In the genomic region with DNA sequence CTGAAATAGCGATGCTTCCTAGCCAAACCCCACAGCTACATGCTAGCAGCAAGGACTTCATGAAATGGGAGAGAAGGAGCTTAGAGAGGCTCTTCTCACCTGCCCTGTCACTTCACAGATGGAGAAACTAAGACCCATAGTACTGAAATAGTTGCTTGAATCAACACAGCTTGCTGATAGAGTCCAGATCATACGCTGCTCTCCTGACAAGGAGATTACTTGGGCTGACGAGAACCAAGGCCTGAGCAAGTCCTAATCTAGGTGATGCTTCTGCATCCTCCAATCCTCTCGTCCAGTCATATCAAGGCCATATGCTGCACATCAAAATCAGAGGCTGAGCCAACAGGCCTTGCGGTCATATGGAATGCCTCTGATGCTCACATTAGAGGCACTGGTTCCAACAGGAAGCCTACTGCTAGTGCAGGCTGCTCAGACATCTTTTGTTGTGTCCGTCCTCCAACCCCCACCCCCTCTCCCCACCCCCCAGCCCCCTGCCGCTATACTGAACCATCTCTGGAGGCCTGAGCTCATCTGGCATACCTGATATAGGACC, we compare ENCODE assay signal across 21 mouse cellular contexts.
DNase-seq lines count a peak whose midpoint lies in the region; ATAC-seq and TF ChIP-seq lines count a peak whose summit lies in the region.
"Had no signal": no experiment of that assay in that cellular context is flagged by ENCODE, and none has a peak within 500 bp of the region (broad histone marks: within the 10 kb centered on the region; RNA-seq: fewer than 3 reads in every experiment).

No protein-coding gene starts in this region.

- no peaks in the 10 kb centered on the region for H3K27me3 ChIP-seq in heart, adult 2 months (ENCODE audit: control insufficient read depth, insufficient read depth, low read length)
- H3K27me3 ChIP-seq in intestine, embryonic 14.5 days (replicated peaks; ENCODE audit: control insufficient read depth, insufficient read depth, low read length), result no peaks in the 10 kb centered on the region
- H3K27me3 ChIP-seq in intestine, postnatal 0 days (replicated peaks; ENCODE audit: control insufficient read depth, insufficient read depth, low read length), result no peaks in the 10 kb centered on the region
- H3K27me3 ChIP-seq in stomach, embryonic 14.5 days (ENCODE audit: control insufficient read depth, insufficient read depth, low read length), result no peaks in the 10 kb centered on the region
- no peaks in the 10 kb centered on the region for H3K27me3 ChIP-seq in stomach, postnatal 0 days (ENCODE audit: control insufficient read depth, insufficient read depth, low read length)
- H3K27me3 ChIP-seq: limb, embryonic 13.5 days; liver, embryonic 13.5 days had no signal

- ATAC-seq in intestine, embryonic 14.5 days (replicated peaks; ENCODE audit: low FRiP score, low TSS enrichment, low read depth), result peak; percentile 57; the same call in 1 of the 2 replicates
- ATAC-seq in intestine, postnatal 0 days, result no peak
- ATAC-seq in stomach, embryonic 14.5 days (ENCODE audit: insufficient number of reproducible peaks, insufficient read depth, low FRiP score, low read depth), result peak; percentile 62; the same call in 1 of the 2 replicates
- ATAC-seq in stomach, postnatal 0 days (ENCODE audit: low FRiP score, low TSS enrichment), result no peak
- ATAC-seq: CD4-positive, CD25-positive, alpha-beta regulatory T cell, adult 4 months; hindbrain, embryonic 16.5 days had no signal

- H3K4me3 ChIP-seq in heart, adult 2 months, result no peak overlapping the region
- no peak overlapping the region for H3K4me3 ChIP-seq in intestine, embryonic 14.5 days (ENCODE audit: low read depth, low read length)
- no peak overlapping the region for H3K4me3 ChIP-seq in intestine, postnatal 0 days (ENCODE audit: low read depth, low read length)
- no peak overlapping the region for H3K4me3 ChIP-seq in stomach, embryonic 14.5 days (ENCODE audit: low read depth, low read length)
- H3K4me3 ChIP-seq in stomach, postnatal 0 days (ENCODE audit: low read depth, low read length), result no peak overlapping the region
- H3K4me3 ChIP-seq: hindbrain, embryonic 10.5 days; limb, embryonic 13.5 days; liver, embryonic 13.5 days had no signal

- TF ChIP-seq EP300 in heart, adult 2 months (IDR thresholded peaks at IDR 0.05; ENCODE audit: insufficient read depth, low read depth, low read length), result no peak
- TF ChIP-seq EP300 in stomach, postnatal 0 days (optimal IDR thresholded peaks at IDR 0.05), result no peak

- H3K9me3 ChIP-seq in intestine, embryonic 14.5 days (ENCODE audit: control insufficient read depth, low read length), result no peaks in the 10 kb centered on the region
- no peaks in the 10 kb centered on the region for H3K9me3 ChIP-seq in intestine, postnatal 0 days (ENCODE audit: control insufficient read depth)
- no peaks in the 10 kb centered on the region for H3K9me3 ChIP-seq in stomach, embryonic 14.5 days (ENCODE audit: control insufficient read depth, low read depth, low read length)
- no peaks in the 10 kb centered on the region for H3K9me3 ChIP-seq in stomach, postnatal 0 days (ENCODE audit: control insufficient read depth, low read length)
- H3K9me3 ChIP-seq: hindbrain, embryonic 10.5 days; limb, embryonic 13.5 days had no signal

- H3K9ac ChIP-seq in heart, adult 2 months (ENCODE audit: low read depth, low read length), result no peak overlapping the region
- no peak overlapping the region for H3K9ac ChIP-seq in intestine, embryonic 14.5 days (ENCODE audit: low read length)
- H3K9ac ChIP-seq in intestine, postnatal 0 days (ENCODE audit: low read depth, low read length), result no peak overlapping the region
- no peak overlapping the region for H3K9ac ChIP-seq in stomach, embryonic 14.5 days (replicated peaks; ENCODE audit: low read depth, low read length)
- H3K9ac ChIP-seq in stomach, postnatal 0 days (ENCODE audit: low read length), result no peak overlapping the region
- H3K9ac ChIP-seq: limb, embryonic 13.5 days; liver, embryonic 13.5 days had no signal

- H3K36me3 ChIP-seq in heart, adult 2 months (ENCODE audit: control insufficient read depth, insufficient read depth, low read length), result no peaks in the 10 kb centered on the region
- H3K36me3 ChIP-seq in intestine, embryonic 14.5 days (ENCODE audit: control insufficient read depth, insufficient read depth, low read length), result no peaks in the 10 kb centered on the region
- no peaks in the 10 kb centered on the region for H3K36me3 ChIP-seq in intestine, postnatal 0 days (ENCODE audit: control insufficient read depth, insufficient read depth)
- H3K36me3 ChIP-seq in stomach, embryonic 14.5 days (ENCODE audit: control insufficient read depth, insufficient read depth, low read length), result no peaks in the 10 kb centered on the region
- no peaks in the 10 kb centered on the region for H3K36me3 ChIP-seq in stomach, postnatal 0 days (ENCODE audit: control insufficient read depth, insufficient read depth, low read length)
- H3K36me3 ChIP-seq: hindbrain, embryonic 10.5 days; limb, embryonic 13.5 days; liver, embryonic 13.5 days had no signal

- H3K4me2 ChIP-seq in intestine, embryonic 14.5 days (ENCODE audit: low read length), result no peak overlapping the region
- no peak overlapping the region for H3K4me2 ChIP-seq in intestine, postnatal 0 days (replicated peaks; ENCODE audit: low read depth)
- no peak overlapping the region for H3K4me2 ChIP-seq in stomach, embryonic 14.5 days (replicated peaks; ENCODE audit: low read depth, low read length)
- H3K4me2 ChIP-seq in stomach, postnatal 0 days (replicated peaks; ENCODE audit: low read depth), result no peak overlapping the region
- H3K4me2 ChIP-seq: limb, embryonic 13.5 days; liver, embryonic 13.5 days; midbrain, embryonic 11.5 days had no signal

- intact Hi-C loops in heart, adult 2 months (cut with DNase I), result no loop called here

- 68% methylated on average over 7 of the region's 7 CpGs for WGBS in heart, adult 2 months
- 58% methylated on average over 7 of the region's 7 CpGs for WGBS in intestine, embryonic 14.5 days
- 67% methylated on average over 7 of the region's 7 CpGs for WGBS in intestine, postnatal 0 days
- 51% methylated on average over 7 of the region's 7 CpGs for WGBS in stomach, embryonic 14.5 days
- 49% methylated on average over 7 of the region's 7 CpGs for WGBS in stomach, postnatal 0 days

- TF ChIP-seq POLR2A in heart, adult 2 months (IDR thresholded peaks at IDR 0.05; ENCODE audit: insufficient read depth, low read depth, low read length), result no peak

- no peak for TF ChIP-seq CTCF in heart, adult 2 months (IDR thresholded peaks at IDR 0.05)
- no peak for TF ChIP-seq CTCF in intestine, postnatal 0 days (IDR thresholded peaks at IDR 0.05; ENCODE audit: low read depth)
- TF ChIP-seq CTCF in stomach, postnatal 0 days (IDR thresholded peaks at IDR 0.05; ENCODE audit: low read depth), result no peak

- H3K4me1 ChIP-seq in heart, adult 2 months (ENCODE audit: control insufficient read depth, insufficient read depth, low read length), result peaks cover 2% of the 10 kb centered on the region; the same call in 1 of the 2 replicates
- H3K4me1 ChIP-seq in intestine, embryonic 14.5 days (replicated peaks; ENCODE audit: control insufficient read depth, insufficient read depth, low read length), result peaks cover 13% of the 10 kb centered on the region
- no peaks in the 10 kb centered on the region for H3K4me1 ChIP-seq in intestine, postnatal 0 days (replicated peaks; ENCODE audit: control insufficient read depth, insufficient read depth, low read length)
- H3K4me1 ChIP-seq in stomach, embryonic 14.5 days (ENCODE audit: control insufficient read depth, insufficient read depth, low read length), result peaks cover 13% of the 10 kb centered on the region; the same call in 1 of the 2 replicates
- no peaks in the 10 kb centered on the region for H3K4me1 ChIP-seq in stomach, postnatal 0 days (replicated peaks; ENCODE audit: control insufficient read depth, insufficient read depth)
- H3K4me1 ChIP-seq: liver, embryonic 13.5 days had no signal

- no peaks in the 10 kb centered on the region; the same call in 1 of the 2 replicates for H3K79me2 ChIP-seq in heart, adult 2 months (replicated peaks; ENCODE audit: control insufficient read depth, insufficient read depth, low read length)

- H3K27ac ChIP-seq in heart, adult 2 months, result no peak overlapping the region
- no peak overlapping the region for H3K27ac ChIP-seq in intestine, embryonic 14.5 days (ENCODE audit: low read depth)
- H3K27ac ChIP-seq in intestine, postnatal 0 days (ENCODE audit: low read depth, low read length), result no peak overlapping the region
- peak overlapping the region; percentile 39; the same call in 1 of the 2 replicates for H3K27ac ChIP-seq in stomach, embryonic 14.5 days (ENCODE audit: low read length)
- no peak overlapping the region for H3K27ac ChIP-seq in stomach, postnatal 0 days (replicated peaks)
- H3K27ac ChIP-seq: hindbrain, embryonic 10.5 days; limb, embryonic 13.5 days; liver, embryonic 13.5 days had no signal

- peak; percentile 82 for DNase-seq in heart, adult 11 months
- DNase-seq in heart, adult 2 months, result no peak
- no peak for DNase-seq in intestine, embryonic 14.5 days (ENCODE audit: low spot score)
- DNase-seq in stomach, postnatal 0 days (ENCODE audit: low spot score), result no peak
- DNase-seq in ovary, postnatal 10 days (ENCODE audit: low spot score), result no peak
- DNase-seq: adrenal gland, postnatal 14 days; cerebellum, adult 2 months; gastrocnemius, postnatal 25 days; kidney, adult 2 months; liver, embryonic 13.5 days; lung, adult 2 months; lung, postnatal 14 days; right cerebral cortex, adult 18-20 months; right cerebral cortex, postnatal 4 days had no signal

Comparison
In these comparisons a context has a peak if more than half of its experiments do, and no peak if none do; other contexts are left out.
1. ATAC-seq: peak in intestine, embryonic 14.5 days (single experiment) and stomach, embryonic 14.5 days (single experiment); none in intestine, postnatal 0 days (single experiment) and stomach, postnatal 0 days (single experiment).